Mouse (Mus musculus): Measurements from ENCODE around the gene Taf6. TPM values are rescaled to one million over a fixed set of nuclear protein-coding genes. Genes with fewer than 3 reads are reported as not detected.
"Not testable (repeated sequence)": the region's sequence is repeated elsewhere in the genome, so short reads cannot be mapped to it uniquely, and the experiment has no call there.

Gene Taf6
- 10 to 100 TPM; 34.6 to 42.1 (median 38.8) TPM for total RNA-seq (2022)

- DNase-seq (ENCODE audit: low spot score in 2 of 2) = peak; percentile 59 to 73
These were observed at the start of gene Taf6, which contains the start of gene Cnpy4 for GRCm38 (mm10) chr5:138186950-138187638. Taf6 (minus strand) TSS chr5:138187451. Cnpy4 (plus strand) TSS chr5:138187485.

- no peak for DNase-seq (ENCODE audit: low spot score in 2 of 2)
These were observed 47.0 kb upstream of the Taf6 start for GRCm38 (mm10) chr5:138234224-138234623.

GRCm38 (mm10) chr5:138233778-138234177, 46.5 kb upstream of the Taf6 start:
- DNase-seq (ENCODE audit: low spot score in 2 of 2) = no peak

- no peak for DNase-seq (ENCODE audit: low spot score in 2 of 2)
These were observed 42.3 kb upstream of the Taf6 start for GRCm38 (mm10) chr5:138229511-138229910.

- DNase-seq (ENCODE audit: low spot score in 2 of 2) = no peak
These were observed 40.8 kb upstream of the Taf6 start for GRCm38 (mm10) chr5:138228026-138228425.

- no peak for DNase-seq (ENCODE audit: low spot score in 2 of 2)
These were observed 40.1 kb upstream of the Taf6 start for GRCm38 (mm10) chr5:138227367-138227766.

GRCm38 (mm10) chr5:138226491-138226890, 39.2 kb upstream of the Taf6 start:
- no peak for DNase-seq (ENCODE audit: low spot score in 2 of 2)

- DNase-seq (ENCODE audit: low spot score in 2 of 2) = no peak
These were observed 38.4 kb upstream of the Taf6 start, which contains the start of gene Nxpe5 for GRCm38 (mm10) chr5:138225700-138226099. Nxpe5 (plus strand) TSS chr5:138225898.

GRCm38 (mm10) chr5:138223287-138223686, 36.0 kb upstream of the Taf6 start:
- no peak for DNase-seq (ENCODE audit: low spot score in 2 of 2)

GRCm38 (mm10) chr5:138222111-138222510, 34.9 kb upstream of the Taf6 start:
- peak; percentile 29 to 80 for DNase-seq (ENCODE audit: low spot score in 2 of 2)

- no peak for DNase-seq (ENCODE audit: low spot score in 2 of 2)
These were observed 32.6 kb upstream of the Taf6 start for GRCm38 (mm10) chr5:138219864-138220263.

GRCm38 (mm10) chr5:138216632-138217031, 29.4 kb upstream of the Taf6 start:
- DNase-seq (ENCODE audit: low spot score in 2 of 2) = not testable (repeated sequence)

- DNase-seq (ENCODE audit: low spot score in 2 of 2) = no peak
These were observed 20.6 kb upstream of the Taf6 start for GRCm38 (mm10) chr5:138207873-138208272.

- DNase-seq (ENCODE audit: low spot score in 2 of 2) = no peak
These were observed 20.0 kb upstream of the Taf6 start for GRCm38 (mm10) chr5:138207253-138207652.

- no peak for DNase-seq (ENCODE audit: low spot score in 2 of 2)
These were observed 14.8 kb upstream of the Taf6 start for GRCm38 (mm10) chr5:138202086-138202485.

GRCm38 (mm10) chr5:138199576-138199975, 12.3 kb upstream of the Taf6 start:
- DNase-seq (ENCODE audit: low spot score in 2 of 2) = no peak

- DNase-seq (ENCODE audit: low spot score in 2 of 2) = no peak
These were observed 8.2 kb upstream of the Taf6 start for GRCm38 (mm10) chr5:138195463-138195862.

GRCm38 (mm10) chr5:138194755-138195345, 7.6 kb upstream of the Taf6 start:
- no peak for DNase-seq (ENCODE audit: low spot score in 2 of 2)

- DNase-seq (ENCODE audit: low spot score in 2 of 2) = peak; percentile 72 to 75
These were observed 6.8 kb upstream of the Taf6 start, which contains the start of gene Mblac1 for GRCm38 (mm10) chr5:138193771-138194727. Mblac1 (plus strand) TSS chr5:138194314.

- peak; percentile 35 to 79 for DNase-seq (ENCODE audit: low spot score in 2 of 2)
These were observed 533 bp upstream of the Taf6 start for GRCm38 (mm10) chr5:138187661-138188306.

GRCm38 (mm10) chr5:138173217-138173616, 14.0 kb downstream of the Taf6 start:
- DNase-seq (ENCODE audit: low spot score in 2 of 2) = no peak

Measured in left cerebral cortex, adult 8-10 months (tissue).